Comparison of ENCODE assay signal across 26 mouse cellular contexts in the genomic region with DNA sequence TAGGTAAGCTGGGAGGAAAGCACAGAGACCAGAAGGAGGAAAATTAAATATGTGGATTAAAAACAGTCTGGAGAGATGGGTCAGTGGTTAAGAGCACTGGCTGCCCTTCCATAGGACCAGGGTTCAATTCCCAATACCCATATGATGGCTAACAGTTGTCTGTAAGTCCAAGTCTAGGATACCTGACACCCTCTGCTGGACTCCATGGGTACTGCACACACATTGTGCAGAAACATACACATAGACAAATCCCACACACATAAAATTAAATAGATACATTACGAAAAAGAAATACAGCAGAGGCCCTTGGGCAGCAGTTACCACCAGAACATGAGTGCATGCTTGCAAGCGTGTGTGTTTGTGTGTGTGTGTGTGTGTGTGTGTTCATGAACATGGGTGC. TPM values are rescaled to one million over a fixed set of nuclear protein-coding genes. Genes with fewer than 3 reads are reported as not detected.
DNase-seq lines count a peak whose midpoint lies in the region; ATAC-seq and TF ChIP-seq lines count a peak whose summit lies in the region.
"Had no signal": no experiment of that assay in that cellular context is flagged by ENCODE, and none has a peak within 500 bp of the region (broad histone marks: within the 10 kb centered on the region; RNA-seq: fewer than 3 reads in every experiment).

No protein-coding gene starts in this region.

- TF ChIP-seq CTCF in hindbrain, postnatal 0 days (IDR thresholded peaks at IDR 0.05; ENCODE audit: low read depth): peak; percentile 27; the same call in 1 of the 2 replicates
- peak; percentile 41; the same call in 1 of the 2 replicates for TF ChIP-seq CTCF in lung, embryonic 14.5 days (IDR thresholded peaks at IDR 0.05; ENCODE audit: low read depth)

- no peak overlapping the region for H3K4me3 ChIP-seq in hindbrain, postnatal 0 days (ENCODE audit: low read length)
- no peak overlapping the region for H3K4me3 ChIP-seq in hindbrain, embryonic 12.5 days
- no peak overlapping the region for H3K4me3 ChIP-seq in lung, embryonic 14.5 days (ENCODE audit: low read depth, low read length)
- H3K4me3 ChIP-seq: embryonic facial prominence, embryonic 15.5 days; heart, embryonic 13.5 days; hindbrain, embryonic 13.5 days; intestine, embryonic 15.5 days; limb, embryonic 15.5 days; midbrain, embryonic 12.5 days had no signal

- no peak for ATAC-seq in hindbrain, postnatal 0 days
- ATAC-seq in hindbrain, embryonic 12.5 days (ENCODE audit: low FRiP score): no peak
- no peak for ATAC-seq in lung, embryonic 14.5 days (ENCODE audit: insufficient read depth)
- ATAC-seq: forebrain, embryonic 14.5 days; intestine, embryonic 15.5 days had no signal

- H3K9ac ChIP-seq in hindbrain, postnatal 0 days (replicated peaks; ENCODE audit: low read length): no peak overlapping the region
- no peak overlapping the region for H3K9ac ChIP-seq in hindbrain, embryonic 12.5 days
- H3K9ac ChIP-seq in lung, embryonic 14.5 days: no peak overlapping the region
- H3K9ac ChIP-seq: embryonic facial prominence, embryonic 15.5 days; heart, embryonic 13.5 days; hindbrain, embryonic 13.5 days; intestine, embryonic 15.5 days; limb, embryonic 15.5 days; midbrain, embryonic 12.5 days had no signal

- no peak overlapping the region for H3K27ac ChIP-seq in hindbrain, postnatal 0 days
- H3K27ac ChIP-seq in hindbrain, embryonic 12.5 days: no peak overlapping the region
- no peak overlapping the region for H3K27ac ChIP-seq in lung, embryonic 14.5 days (ENCODE audit: low read depth)
- H3K27ac ChIP-seq: embryonic facial prominence, embryonic 15.5 days; heart, embryonic 13.5 days; hindbrain, embryonic 13.5 days; intestine, embryonic 15.5 days; limb, embryonic 15.5 days; midbrain, embryonic 12.5 days had no signal

- H3K4me1 ChIP-seq in hindbrain, postnatal 0 days (ENCODE audit: insufficient read depth, low read length): no peaks in the 10 kb centered on the region
- no peaks in the 10 kb centered on the region for H3K4me1 ChIP-seq in hindbrain, embryonic 12.5 days
- H3K4me1 ChIP-seq in lung, embryonic 14.5 days (ENCODE audit: insufficient read depth): no peaks in the 10 kb centered on the region
- H3K4me1 ChIP-seq: embryonic facial prominence, embryonic 15.5 days; heart, embryonic 13.5 days; hindbrain, embryonic 13.5 days; intestine, embryonic 15.5 days; limb, embryonic 15.5 days; midbrain, embryonic 12.5 days had no signal

- WGBS in hindbrain, postnatal 0 days: 95% methylated on average over 2 of the region's 2 CpGs
- 87% methylated on average over 2 of the region's 2 CpGs for WGBS in hindbrain, embryonic 12.5 days
- WGBS in lung, embryonic 14.5 days: 85% methylated on average over 2 of the region's 2 CpGs

- no peaks in the 10 kb centered on the region for H3K9me3 ChIP-seq in hindbrain, postnatal 0 days (ENCODE audit: low read length)
- H3K9me3 ChIP-seq in hindbrain, embryonic 12.5 days (replicated peaks): 0 out of 2 replicates have a peak, but pooled peaks cover 5% of the 10 kb centered on the region
- H3K9me3 ChIP-seq in lung, embryonic 14.5 days (ENCODE audit: low read depth, low read length): no peaks in the 10 kb centered on the region
- H3K9me3 ChIP-seq: hindbrain, embryonic 13.5 days; intestine, embryonic 15.5 days; limb, embryonic 15.5 days; midbrain, embryonic 12.5 days had no signal

- DNase-seq in hindbrain, postnatal 0 days (ENCODE audit: low spot score): no peak
- DNase-seq in lung, embryonic 14.5 days: no peak
- no peak for DNase-seq in lung, postnatal 4 days
- peak; percentile 41 for DNase-seq in ES-CJ7 (ENCODE audit: low read depth, low spot score)
- peak; percentile 13 for DNase-seq in splenic B cell, adult 2 months (ENCODE audit: low read depth, low spot score)
- DNase-seq in adrenal gland, adult 8-10 months: no peak
- DNase-seq in right cerebral cortex, postnatal 4 days: no peak
- DNase-seq: adrenal gland, postnatal 14 days; B cell, adult 2 months; cerebellum, adult 9-10 months; kidney, postnatal 25 days; left cerebral cortex, postnatal 4 days; lung, adult 18-20 months; lung, postnatal 14 days; right cerebral cortex, postnatal 14 days; spleen, adult 18-20 months had no signal

- H3K27me3 ChIP-seq in hindbrain, postnatal 0 days (ENCODE audit: insufficient read depth, low read length): no peaks in the 10 kb centered on the region
- no peaks in the 10 kb centered on the region for H3K27me3 ChIP-seq in hindbrain, embryonic 12.5 days
- H3K27me3 ChIP-seq in lung, embryonic 14.5 days (ENCODE audit: insufficient read depth, low read length): no peaks in the 10 kb centered on the region
- no peaks in the 10 kb centered on the region for H3K27me3 ChIP-seq in splenic B cell, adult 2 months (ENCODE audit: control insufficient read depth, insufficient read depth, low read length, poor library complexity, severe bottlenecking)
- H3K27me3 ChIP-seq: embryonic facial prominence, embryonic 15.5 days; hindbrain, embryonic 13.5 days; intestine, embryonic 15.5 days; limb, embryonic 15.5 days; midbrain, embryonic 12.5 days had no signal

- H3K4me2 ChIP-seq in hindbrain, postnatal 0 days (ENCODE audit: low read depth, low read length): no peak overlapping the region
- H3K4me2 ChIP-seq in hindbrain, embryonic 12.5 days (replicated peaks): no peak overlapping the region
- no peak overlapping the region for H3K4me2 ChIP-seq in lung, embryonic 14.5 days
- H3K4me2 ChIP-seq: embryonic facial prominence, embryonic 15.5 days; heart, embryonic 13.5 days; hindbrain, embryonic 13.5 days; intestine, embryonic 15.5 days; limb, embryonic 15.5 days; midbrain, embryonic 12.5 days had no signal

- H3K36me3 ChIP-seq in hindbrain, postnatal 0 days (ENCODE audit: insufficient read depth, low read length): no peaks in the 10 kb centered on the region
- no peaks in the 10 kb centered on the region for H3K36me3 ChIP-seq in hindbrain, embryonic 12.5 days
- no peaks in the 10 kb centered on the region for H3K36me3 ChIP-seq in lung, embryonic 14.5 days (ENCODE audit: insufficient read depth)
- H3K36me3 ChIP-seq in splenic B cell, adult 2 months (ENCODE audit: control insufficient read depth, insufficient read depth, low read length, poor library complexity, severe bottlenecking): no peaks in the 10 kb centered on the region
- H3K36me3 ChIP-seq: embryonic facial prominence, embryonic 15.5 days; heart, embryonic 13.5 days; hindbrain, embryonic 13.5 days; intestine, embryonic 15.5 days; midbrain, embryonic 12.5 days had no signal

RNA-seq across cellular contexts. Expression of gene Lgr6, which starts 40.6 kb away (rescaled TPM):
- total RNA-seq in hindbrain, postnatal 0 days (2014; rRNA removed): 4.6 and 5.0 TPM in 2 replicates
- polyA plus RNA-seq in hindbrain, postnatal 0 days (2015; fragmentation: Nextera tagmentation; extraction: Ambion mirVana): 2.7 and 3.1 TPM in 2 replicates
- 0.70 and 0.90 TPM in 2 replicates for polyA plus RNA-seq in hindbrain, embryonic 12.5 days (2016; fragmentation: Nextera tagmentation; extraction: Ambion mirVana)
- polyA plus RNA-seq in lung, embryonic 14.5 days (2014; fragmentation: Nextera tagmentation; extraction: Ambion mirVana): 11.1 and 12.0 TPM in 2 replicates
- total RNA-seq in adrenal gland, adult 8-10 months (2022): 1 to 10 TPM in 2 of 4 experiments, under 1 TPM in 2; 0.40 to 2.2 (median 1.1) TPM
- total RNA-seq: granulocyte monocyte progenitor cell, adult 5-6 weeks; megakaryocyte, adult 5-6 weeks had no signal

Comparison
In these comparisons a context has a peak if more than half of its experiments do, and no peak if none do; other contexts are left out.
1. DNase-seq: peak in ES-CJ7 (single experiment) and splenic B cell, adult 2 months (single experiment); none in hindbrain, postnatal 0 days (single experiment), lung, embryonic 14.5 days (single experiment), lung, postnatal 4 days (0 of 2), adrenal gland, adult 8-10 months (single experiment) and right cerebral cortex, postnatal 4 days (single experiment).